Mouse (Mus musculus): ENCODE measurements around the gene Hcn2. TPM values are rescaled to one million over a fixed set of nuclear protein-coding genes. Genes with fewer than 3 reads are reported as not detected.

The Hcn2 gene
- polyA plus RNA-seq, 1 experiment from 2014 or later = 0.28 TPM

DNA sequence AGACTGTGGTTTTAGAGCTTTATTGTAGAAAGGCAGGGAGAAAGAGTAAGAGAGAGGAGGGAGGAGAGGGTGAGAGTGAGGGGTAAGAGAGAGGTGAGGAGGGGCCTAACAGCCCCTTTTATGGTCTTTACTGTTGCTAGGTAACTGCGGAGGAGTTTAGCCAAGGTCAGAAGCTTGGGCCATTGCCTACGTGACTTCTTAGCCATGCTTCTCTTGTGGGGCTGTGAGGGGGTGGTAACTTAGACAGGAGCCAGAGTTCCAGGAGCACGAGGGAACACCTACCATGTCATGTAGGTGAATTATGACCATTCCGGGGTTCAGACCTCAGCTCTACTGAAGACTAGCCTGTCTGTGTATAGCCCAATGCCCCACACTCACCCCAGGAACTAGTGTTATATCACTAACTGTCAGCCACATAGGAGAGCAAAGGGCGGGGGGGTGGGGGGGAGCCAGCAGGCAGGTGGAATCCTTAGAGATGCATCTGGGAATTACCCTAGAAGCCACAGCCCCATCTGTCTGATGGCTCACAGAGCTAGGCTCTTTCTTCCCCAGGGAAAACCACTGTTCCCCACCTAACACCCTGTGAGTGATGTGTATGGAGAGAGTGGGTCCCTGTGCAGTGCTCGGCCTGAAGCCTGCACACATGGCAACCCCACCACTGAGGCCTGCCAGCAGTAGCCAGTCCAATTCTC, 44.9 kb upstream of the Hcn2 start:
- ATAC-seq (ENCODE audit: low FRiP score, low TSS enrichment) = no peak
- Histone ChIP-seq H3K4me2 (replicated peaks; ENCODE audit: low read depth) (no peak overlapping the region), H3K36me3 (ENCODE audit: control insufficient read depth, insufficient read depth, low read length) (no peaks in the 10 kb centered on the region), H3K9me3 (ENCODE audit: control insufficient read depth, low read length) (no peaks in the 10 kb centered on the region), H3K4me3 (ENCODE audit: low read depth, low read length) (no peak overlapping the region), H3K9ac (ENCODE audit: low read length) (no peak overlapping the region), H3K27me3 (ENCODE audit: control insufficient read depth, insufficient read depth, low read length) (no peaks in the 10 kb centered on the region), H3K4me1 (replicated peaks; ENCODE audit: control insufficient read depth, insufficient read depth) (0 out of 2 replicates have a peak, but pooled peaks cover 3% of the 10 kb centered on the region), H3K27ac (replicated peaks) (no peak overlapping the region)
- DNase-seq (ENCODE audit: low spot score) = no peak
- WGBS = 66% methylated on average over 6 of the region's 6 CpGs
- TF ChIP-seq CTCF (IDR thresholded peaks at IDR 0.05; ENCODE audit: low read depth) (no peak), EP300 (optimal IDR thresholded peaks at IDR 0.05) (no peak)

DNA sequence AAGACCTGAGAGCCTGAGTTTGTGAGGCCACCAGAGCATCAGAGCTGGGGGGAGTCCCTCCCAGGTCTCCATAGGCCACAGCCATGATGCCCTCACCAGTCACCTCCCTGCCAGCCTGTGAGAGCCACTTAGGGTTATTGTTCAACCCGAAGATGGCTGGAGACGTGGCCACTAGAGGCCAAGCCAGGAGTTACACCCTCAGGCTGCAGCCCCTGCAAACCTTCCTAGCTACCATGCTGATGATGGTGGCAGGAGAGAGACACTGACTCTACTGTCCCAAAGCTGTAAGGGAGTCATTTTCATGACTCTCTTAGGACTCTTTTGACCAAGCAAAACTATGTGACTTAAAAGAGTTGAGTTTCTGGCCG, 44.4 kb upstream of the Hcn2 start:
- Histone ChIP-seq H3K27me3 (ENCODE audit: control insufficient read depth, insufficient read depth, low read length) (no peaks in the 10 kb centered on the region), H3K36me3 (ENCODE audit: control insufficient read depth, insufficient read depth, low read length) (no peaks in the 10 kb centered on the region), H3K4me2 (replicated peaks; ENCODE audit: low read depth) (no peak overlapping the region), H3K9me3 (ENCODE audit: control insufficient read depth, low read length) (no peaks in the 10 kb centered on the region), H3K4me3 (ENCODE audit: low read depth, low read length) (no peak overlapping the region), H3K4me1 (replicated peaks; ENCODE audit: control insufficient read depth, insufficient read depth) (0 out of 2 replicates have a peak, but pooled peaks cover 3% of the 10 kb centered on the region), H3K27ac (replicated peaks) (no peak overlapping the region), H3K9ac (ENCODE audit: low read length) (no peak overlapping the region)
- TF ChIP-seq EP300 (optimal IDR thresholded peaks at IDR 0.05) = no peak
- no peak; the same call in 1 of the 2 replicates for TF ChIP-seq CTCF (IDR thresholded peaks at IDR 0.05; ENCODE audit: low read depth)
- DNase-seq (ENCODE audit: low spot score) = no peak
- 67% methylated on average over 3 of the region's 3 CpGs for WGBS
- no peak for ATAC-seq (ENCODE audit: low FRiP score, low TSS enrichment)

DNA sequence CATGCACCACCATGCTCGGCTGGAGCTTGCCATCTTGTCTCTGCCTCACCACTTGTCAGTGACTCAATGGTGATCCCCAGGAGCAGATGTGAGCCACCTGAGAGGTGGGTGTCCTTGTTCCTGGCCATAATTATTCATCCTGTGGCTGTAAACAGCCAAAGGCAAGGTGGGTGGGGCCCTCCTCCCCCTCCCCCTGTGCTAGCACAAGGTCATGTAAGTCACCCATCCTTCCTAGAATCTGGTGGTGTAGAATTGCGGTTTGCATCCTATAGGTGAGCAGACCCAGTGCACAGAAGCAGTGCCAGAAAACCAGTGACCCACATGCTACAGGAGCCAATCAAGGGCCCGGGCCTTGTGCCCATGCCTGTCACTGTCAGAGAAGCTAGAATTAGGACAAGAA, 43.4 kb upstream of the Hcn2 start:
- no peak for DNase-seq (ENCODE audit: low spot score)
- ATAC-seq (ENCODE audit: low FRiP score, low TSS enrichment) = no peak

DNA sequence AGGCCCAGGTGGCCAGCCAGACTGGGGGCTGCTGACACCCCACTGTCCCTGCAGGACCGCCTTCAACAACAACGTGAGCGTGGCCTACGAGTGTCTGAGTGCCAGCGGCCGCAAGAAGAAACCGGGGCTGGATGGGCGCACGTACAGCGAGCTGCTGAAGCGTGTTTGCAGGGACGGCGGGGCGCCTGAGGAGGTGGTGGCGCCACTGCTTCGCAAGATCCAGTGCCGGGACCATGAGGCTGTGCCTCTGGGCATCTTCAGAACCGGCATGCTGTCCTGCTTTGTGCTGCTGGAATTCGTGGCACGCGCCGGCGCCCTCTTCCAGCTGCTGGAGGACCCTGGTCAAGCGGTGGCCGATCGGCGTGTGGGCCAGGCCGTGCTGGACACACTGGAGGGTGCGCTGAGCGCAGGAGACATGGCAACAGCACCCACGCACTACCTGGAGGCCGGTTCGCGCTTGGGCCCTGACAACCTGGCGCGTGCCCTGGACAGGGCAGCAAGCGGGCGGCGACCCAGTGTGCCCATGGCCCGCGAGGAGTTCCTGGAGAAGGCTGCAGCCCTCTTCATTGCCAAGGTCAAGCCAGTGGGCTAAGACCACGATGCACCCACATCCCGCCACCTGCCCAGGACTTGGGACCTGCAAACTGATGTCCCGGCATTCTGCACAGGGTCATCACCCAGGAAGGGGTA, 40.9 kb upstream of the Hcn2 start:
- Histone ChIP-seq H3K4me3 (ENCODE audit: low read depth, low read length) (no peak overlapping the region), H3K4me1 (replicated peaks; ENCODE audit: control insufficient read depth, insufficient read depth) (no peaks in the 10 kb centered on the region), H3K9ac (ENCODE audit: low read length) (no peak overlapping the region), H3K36me3 (ENCODE audit: control insufficient read depth, insufficient read depth, low read length) (no peaks in the 10 kb centered on the region), H3K27me3 (ENCODE audit: control insufficient read depth, insufficient read depth, low read length) (no peaks in the 10 kb centered on the region), H3K4me2 (replicated peaks; ENCODE audit: low read depth) (no peak overlapping the region), H3K9me3 (ENCODE audit: control insufficient read depth, low read length) (no peaks in the 10 kb centered on the region), H3K27ac (replicated peaks) (no peak overlapping the region)
- 62% methylated on average over 44 of the region's 44 CpGs for WGBS
- ATAC-seq (ENCODE audit: low FRiP score, low TSS enrichment) (no peak), DNase-seq (ENCODE audit: low spot score) (no peak)
- no peak for TF ChIP-seq CTCF (IDR thresholded peaks at IDR 0.05; ENCODE audit: low read depth)
- no peak for TF ChIP-seq EP300 (optimal IDR thresholded peaks at IDR 0.05)

More for the DNA sequence above, 43.4 kb upstream of the Hcn2 start:
- WGBS = 82% methylated on average over 3 of the region's 3 CpGs
- H3K36me3 ChIP-seq (ENCODE audit: control insufficient read depth, insufficient read depth, low read length) = no peaks in the 10 kb centered on the region
- TF ChIP-seq EP300 (optimal IDR thresholded peaks at IDR 0.05) = no peak
- no peak for TF ChIP-seq CTCF (IDR thresholded peaks at IDR 0.05; ENCODE audit: low read depth)
- no peaks in the 10 kb centered on the region for H3K9me3 ChIP-seq (ENCODE audit: control insufficient read depth, low read length)
- H3K4me2 ChIP-seq (replicated peaks; ENCODE audit: low read depth) = no peak overlapping the region
- no peaks in the 10 kb centered on the region for H3K27me3 ChIP-seq (ENCODE audit: control insufficient read depth, insufficient read depth, low read length)
- no peak overlapping the region for H3K27ac ChIP-seq (replicated peaks)
- H3K4me1 ChIP-seq (replicated peaks; ENCODE audit: control insufficient read depth, insufficient read depth) = 0 out of 2 replicates have a peak, but pooled peaks cover 3% of the 10 kb centered on the region
- no peak overlapping the region for H3K4me3 ChIP-seq (ENCODE audit: low read depth, low read length)
- H3K9ac ChIP-seq (ENCODE audit: low read length) = no peak overlapping the region

DNA sequence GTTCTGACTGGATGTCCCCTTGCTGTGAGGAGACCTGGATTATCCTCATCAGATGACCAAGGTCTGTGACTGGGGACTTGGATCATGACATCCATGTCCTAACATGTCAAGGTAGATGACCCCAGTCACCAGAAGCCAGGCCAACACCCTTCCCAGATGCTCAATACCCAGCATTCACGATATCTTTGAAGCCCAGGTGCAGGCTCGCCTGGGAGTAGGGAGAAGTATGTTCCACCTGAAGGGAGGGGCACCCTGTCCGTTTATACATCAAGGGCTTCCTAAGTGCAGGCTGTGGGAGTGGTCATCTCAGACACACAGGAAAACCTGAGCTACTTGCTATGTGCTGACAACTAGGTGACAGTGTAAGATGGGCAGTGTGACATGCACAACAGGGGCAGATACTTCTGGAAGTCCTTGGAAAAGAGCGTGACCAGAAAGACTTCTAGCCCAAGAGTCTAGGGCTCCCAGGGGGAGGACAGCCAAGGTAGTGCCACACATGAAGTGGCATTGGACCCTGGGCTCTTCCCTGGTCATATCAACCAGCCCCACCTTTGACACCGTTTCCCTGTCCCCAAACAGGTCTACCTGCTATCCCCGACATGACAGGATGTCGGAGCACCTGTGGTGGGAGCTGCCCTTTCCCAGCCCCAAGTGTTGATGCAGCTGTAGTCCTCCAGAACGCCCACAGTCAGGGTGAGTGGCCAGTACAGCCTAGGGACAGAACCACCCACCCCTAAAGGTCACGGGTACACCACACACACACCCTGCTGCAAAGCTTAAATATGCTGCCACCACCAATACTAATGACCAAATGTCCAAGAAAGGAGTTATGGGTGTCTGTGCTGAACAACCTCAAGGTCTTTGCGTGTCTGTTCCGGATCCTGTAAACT, 35.6 kb upstream of the Hcn2 start:
- Histone ChIP-seq H3K4me3 (ENCODE audit: low read depth, low read length) (peak overlapping the region; percentile 73), H3K4me1 (replicated peaks; ENCODE audit: control insufficient read depth, insufficient read depth) (peaks cover 10% of the 10 kb centered on the region; the same call in 1 of the 2 replicates), H3K9me3 (ENCODE audit: control insufficient read depth, low read length) (no peaks in the 10 kb centered on the region), H3K27ac (replicated peaks) (peak overlapping the region; percentile 83), H3K27me3 (ENCODE audit: control insufficient read depth, insufficient read depth, low read length) (no peaks in the 10 kb centered on the region), H3K36me3 (ENCODE audit: control insufficient read depth, insufficient read depth, low read length) (peaks cover 7% of the 10 kb centered on the region), H3K9ac (ENCODE audit: low read length) (peak overlapping the region; percentile 19; the same call in 1 of the 2 replicates), H3K4me2 (replicated peaks; ENCODE audit: low read depth) (peak overlapping the region; percentile 63)
- TF ChIP-seq EP300 (optimal IDR thresholded peaks at IDR 0.05) = no peak
- TF ChIP-seq CTCF (IDR thresholded peaks at IDR 0.05; ENCODE audit: low read depth) = no peak
- DNase-seq (ENCODE audit: low spot score) (peak; percentile 37), ATAC-seq (ENCODE audit: low FRiP score, low TSS enrichment) (peak; percentile 14; the same call in 1 of the 2 replicates)
- 20% methylated on average over 11 of the region's 11 CpGs for WGBS

Measured in stomach, postnatal 0 days (tissue).